Mouse (Mus musculus) hindbrain, embryonic 12.5 days (tissue): ENCODE measurements around the gene Mzt1. TPM values are rescaled to one million over a fixed set of nuclear protein-coding genes. Genes with fewer than 3 reads are reported as not detected.

Source experiments
- ATAC-seq: fragments of 200-750 bp; cut with Nextera tagmentation; 2 replicates; pipeline ENCODE4 v1.8.0; 2017; ENCODE audit warnings: moderate TSS enrichment; ENCODE audit not compliant: low FRiP score
- H3K27ac ChIP-seq: fragments of 300-500 bp; sonication (generic); 2 replicates; pipeline ENCODE4 v1.5.1; 2016; ENCODE audit warnings: mild to moderate bottlenecking
- H3K27me3 ChIP-seq: fragments of 300-500 bp; sonication (generic); 2 replicates; pipeline ENCODE4 v1.6.1; 2016; ENCODE audit warnings: mild to moderate bottlenecking
- H3K36me3 ChIP-seq: fragments of 300-500 bp; sonication (generic); 2 replicates; pipeline ENCODE4 v1.6.1; 2016; ENCODE audit warnings: mild to moderate bottlenecking
- H3K4me1 ChIP-seq: fragments of 300-500 bp; sonication (generic); 2 replicates; pipeline ENCODE4 v1.6.1; 2016
- H3K4me2 ChIP-seq: fragments of 300-500 bp; sonication (generic); replicated peaks from 2 replicates; pipeline ENCODE4 v1.6.1; 2016; ENCODE audit warnings: mild to moderate bottlenecking
- H3K4me3 ChIP-seq: fragments of 300-500 bp; sonication (generic); 2 replicates; pipeline ENCODE4 v1.5.1; 2016; ENCODE audit warnings: mild to moderate bottlenecking
- H3K9ac ChIP-seq: fragments of 300-500 bp; sonication (generic); 2 replicates; pipeline ENCODE4 v1.6.1; 2016; ENCODE audit warnings: mild to moderate bottlenecking, moderate library complexity
- H3K9me3 ChIP-seq: fragments of 300-500 bp; sonication (generic); replicated peaks from 2 replicates; pipeline ENCODE4 v1.6.1; 2016; ENCODE audit warnings: mild to moderate bottlenecking
- WGBS: fragments of 180-500 bp; shearing (Covaris S2); methylation state at CpG from one replicate; pipeline ENCODE4 v1.1.7; 2016; 5-methylcytosine and 5-hydroxymethylcytosine counted together
- polyA plus RNA-seq: library from polyadenylated mRNA; unstranded; fragments of >200 nt; fragmentation: Nextera tagmentation; extraction: Ambion mirVana; gene quantifications from 2 replicates; pipeline ENCODE4 v1.2.1, GENCODE M21; 2016

The Mzt1 gene
- 130 and 140 TPM in 2 replicates for polyA plus RNA-seq

DNA sequence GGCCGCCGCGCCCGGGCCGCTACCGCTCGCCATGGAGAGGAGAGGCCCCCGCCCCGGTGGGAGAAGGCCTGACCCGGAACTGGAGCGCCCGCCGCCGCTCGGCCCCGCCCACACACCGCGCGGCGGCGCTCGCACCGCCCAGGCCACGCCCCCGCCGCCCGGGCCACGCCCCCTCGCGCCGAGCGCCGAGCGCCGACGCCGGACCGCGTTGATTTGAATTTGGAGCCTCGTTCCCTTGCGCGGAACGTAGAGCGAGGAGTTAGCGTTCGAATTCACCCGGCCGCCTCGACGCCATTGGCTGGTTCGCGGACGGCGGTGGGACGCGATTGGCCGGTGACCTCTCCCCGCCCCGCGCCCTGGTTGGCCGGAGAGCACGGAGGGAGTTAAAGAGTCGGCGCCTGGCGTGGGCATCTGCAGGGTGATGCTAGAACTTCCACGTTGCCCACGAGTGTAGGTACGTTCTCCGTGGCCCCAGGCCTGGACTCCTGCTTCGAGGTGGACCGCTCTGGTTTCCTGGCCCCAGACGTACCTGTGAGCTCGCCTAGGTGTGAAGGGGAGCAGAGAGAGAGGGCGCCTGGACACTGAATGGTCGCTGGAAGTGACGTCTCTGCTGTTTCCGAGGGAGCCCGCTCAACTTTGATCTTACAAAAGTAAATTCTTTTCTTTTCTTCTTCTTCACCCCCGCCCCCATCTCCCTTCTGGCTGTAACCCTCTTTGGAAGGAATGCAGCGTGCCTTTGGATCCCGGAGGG is at the start of gene Mzt1, which contains the start of gene Bora:
Gene Mzt1, minus strand, starts transcription at position 104 of the 751 bp plus-strand sequence.
Gene Bora, plus strand, starts transcription at position 192 of the 751 bp plus-strand sequence.
- H3K9me3 ChIP-seq = no peaks in the 10 kb centered on the region
- ATAC-seq = peak; percentile 97
- WGBS = under 1% methylated on average over 71 of the region's 81 CpGs
- no peaks in the 10 kb centered on the region for H3K36me3 ChIP-seq
- H3K4me2 ChIP-seq = peak within 1 kb of the TSS; percentile 70
- peaks cover 24% of the 10 kb centered on the region for H3K4me1 ChIP-seq
- peak within 1 kb of the TSS; percentile 97 for H3K4me3 ChIP-seq
- peak within 1 kb of the TSS; percentile 97 for H3K9ac ChIP-seq
- peak within 1 kb of the TSS; percentile 90 for H3K27ac ChIP-seq
- no peaks in the 10 kb centered on the region for H3K27me3 ChIP-seq

DNA sequence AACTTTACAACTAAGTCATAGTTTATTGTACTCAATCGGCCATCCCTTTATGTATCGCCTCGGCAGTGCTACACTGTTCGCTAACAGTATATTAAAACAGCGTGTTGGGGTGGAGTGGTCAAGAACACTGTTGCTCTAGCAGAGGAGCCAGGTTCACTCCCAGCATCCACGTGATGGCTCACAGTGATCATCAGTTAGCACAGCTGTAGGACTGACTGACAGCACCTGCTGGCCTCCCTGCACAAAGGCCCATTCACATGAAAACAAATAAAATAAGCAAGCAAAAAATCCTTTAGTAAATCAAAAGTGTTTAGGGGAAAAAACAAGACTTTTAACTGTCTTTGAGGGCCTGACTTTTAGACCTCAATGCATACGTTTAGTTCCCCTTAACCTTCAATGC is 43.0 kb upstream of the Mzt1 start:
- Histone ChIP-seq H3K4me3 (no peak overlapping the region), H3K36me3 (peaks cover 54% of the 10 kb centered on the region), H3K4me1 (no peaks in the 10 kb centered on the region), H3K27ac (no peak overlapping the region), H3K9me3 (no peaks in the 10 kb centered on the region), H3K9ac (no peak overlapping the region), H3K4me2 (no peak overlapping the region), H3K27me3 (no peaks in the 10 kb centered on the region)
- WGBS = 96% methylated on average over 7 of the region's 7 CpGs
- ATAC-seq = no peak

DNA sequence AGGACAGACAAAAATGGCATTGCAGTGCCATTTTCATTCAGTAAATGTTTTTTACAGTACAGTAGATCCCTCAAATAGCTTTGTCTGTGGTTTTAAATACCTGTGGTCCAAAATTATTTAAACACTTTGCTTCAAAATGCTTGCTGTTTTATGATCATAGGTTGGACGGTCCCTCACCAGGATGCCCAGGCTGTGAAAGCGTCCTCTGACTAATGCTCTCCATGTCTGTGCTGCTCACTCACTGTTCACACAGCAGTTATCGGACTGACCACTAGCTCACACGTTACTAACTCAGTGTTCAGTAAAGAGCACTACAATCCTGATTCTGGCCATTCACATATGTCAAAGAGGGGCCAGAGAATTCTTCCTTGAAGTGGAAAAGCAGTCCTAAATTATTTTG is 25.2 kb upstream of the Mzt1 start:
- Histone ChIP-seq H3K9me3 (no peaks in the 10 kb centered on the region), H3K4me3 (no peak overlapping the region), H3K4me2 (no peak overlapping the region), H3K27me3 (no peaks in the 10 kb centered on the region), H3K36me3 (peaks cover 37% of the 10 kb centered on the region), H3K9ac (no peak overlapping the region), H3K27ac (no peak overlapping the region), H3K4me1 (no peaks in the 10 kb centered on the region)
- 94% methylated on average over 4 of the region's 4 CpGs for WGBS
- ATAC-seq = no peak

DNA sequence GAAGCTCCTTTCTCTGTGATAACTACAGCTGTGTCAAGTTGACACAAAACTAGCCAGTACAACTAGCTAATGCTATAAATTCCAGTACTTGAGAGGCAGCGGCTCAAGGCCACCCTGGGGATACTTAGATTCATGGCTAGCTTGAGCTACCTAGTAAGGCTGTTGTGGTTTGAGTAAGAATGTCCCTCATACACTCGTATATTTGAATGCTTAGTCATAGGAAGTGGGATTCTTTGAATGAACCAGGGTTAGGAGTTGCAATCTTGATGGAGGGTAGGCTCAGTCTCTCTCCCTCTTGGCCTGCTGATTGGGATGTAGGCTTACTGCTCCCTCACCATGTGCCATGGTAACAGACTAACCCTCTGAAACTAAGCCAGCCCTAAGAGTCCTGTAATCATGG is 17.2 kb upstream of the Mzt1 start:
- Histone ChIP-seq H3K4me2 (no peak overlapping the region), H3K9me3 (no peaks in the 10 kb centered on the region), H3K4me3 (no peak overlapping the region), H3K27ac (no peak overlapping the region), H3K36me3 (peaks cover 40% of the 10 kb centered on the region), H3K27me3 (no peaks in the 10 kb centered on the region), H3K4me1 (no peaks in the 10 kb centered on the region), H3K9ac (no peak overlapping the region)
- WGBS = 92% methylated on average over 2 of the region's 2 CpGs
- ATAC-seq = no peak

DNA sequence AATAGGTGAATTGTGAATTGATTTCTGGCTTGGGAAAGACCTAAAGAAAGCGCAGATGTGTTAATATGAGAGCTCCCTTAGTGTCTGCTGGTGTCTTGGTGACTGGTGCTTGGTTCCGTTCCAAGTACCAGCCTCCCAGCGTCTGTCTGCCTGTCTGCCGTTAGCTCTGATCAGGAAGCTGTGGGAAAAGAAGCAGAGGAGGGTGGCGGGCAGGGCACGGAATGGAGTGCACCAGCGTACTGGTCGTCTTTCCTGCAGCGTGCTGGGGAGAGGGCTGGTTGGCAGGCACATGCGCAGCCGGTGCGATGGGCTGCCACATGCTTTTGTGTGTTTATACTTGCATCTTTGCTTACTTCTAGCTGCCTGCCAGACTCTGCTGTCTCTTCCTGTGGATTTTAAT is 14.7 kb upstream of the Mzt1 start:
- 95% methylated on average over 12 of the region's 12 CpGs for WGBS
- no peak for ATAC-seq

DNA sequence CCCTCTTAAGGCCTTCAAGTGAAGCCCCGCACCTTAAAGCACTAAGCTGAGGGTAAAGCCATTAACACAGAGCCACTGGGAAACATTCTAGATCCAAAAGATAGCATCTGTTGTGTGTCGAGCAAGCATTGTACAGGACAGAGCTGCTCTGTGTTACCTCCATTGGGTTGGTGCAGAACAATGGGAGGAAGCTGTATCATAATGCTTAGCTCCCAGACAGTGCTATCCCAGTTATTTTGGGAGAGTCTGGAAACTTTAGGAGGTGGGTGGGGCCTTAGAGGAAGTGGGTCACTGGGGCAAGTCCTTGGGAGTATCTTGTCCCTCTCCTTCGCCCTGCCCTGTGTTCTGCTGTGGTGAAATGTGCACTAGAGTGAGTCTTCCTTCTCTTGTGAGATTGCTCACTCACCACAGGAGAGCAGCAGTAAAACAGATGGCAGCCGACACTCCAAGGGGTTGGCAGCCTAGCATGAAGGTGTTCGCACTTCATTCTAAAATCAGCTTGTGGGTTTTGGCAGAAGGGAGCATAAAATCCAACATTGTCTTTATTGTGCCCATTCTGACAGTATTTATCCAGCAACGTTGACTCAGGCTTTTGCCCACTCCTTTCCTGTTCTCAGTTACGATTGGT is 13.1 kb upstream of the Mzt1 start:
- no peak overlapping the region for H3K4me3 ChIP-seq
- 92% methylated on average over 7 of the region's 7 CpGs for WGBS
- H3K4me1 ChIP-seq = no peaks in the 10 kb centered on the region
- no peak overlapping the region for H3K27ac ChIP-seq
- H3K4me2 ChIP-seq = no peak overlapping the region
- no peak for ATAC-seq
- no peaks in the 10 kb centered on the region for H3K9me3 ChIP-seq
- peaks cover 36% of the 10 kb centered on the region for H3K36me3 ChIP-seq
- no peaks in the 10 kb centered on the region for H3K27me3 ChIP-seq
- H3K9ac ChIP-seq = no peak overlapping the region

More for the DNA sequence above, 14.7 kb upstream of the Mzt1 start:
- Histone ChIP-seq H3K4me2 (no peak overlapping the region), H3K9ac (no peak overlapping the region), H3K9me3 (no peaks in the 10 kb centered on the region), H3K4me3 (no peak overlapping the region), H3K27ac (no peak overlapping the region), H3K36me3 (peaks cover 43% of the 10 kb centered on the region), H3K4me1 (no peaks in the 10 kb centered on the region), H3K27me3 (no peaks in the 10 kb centered on the region)

DNA sequence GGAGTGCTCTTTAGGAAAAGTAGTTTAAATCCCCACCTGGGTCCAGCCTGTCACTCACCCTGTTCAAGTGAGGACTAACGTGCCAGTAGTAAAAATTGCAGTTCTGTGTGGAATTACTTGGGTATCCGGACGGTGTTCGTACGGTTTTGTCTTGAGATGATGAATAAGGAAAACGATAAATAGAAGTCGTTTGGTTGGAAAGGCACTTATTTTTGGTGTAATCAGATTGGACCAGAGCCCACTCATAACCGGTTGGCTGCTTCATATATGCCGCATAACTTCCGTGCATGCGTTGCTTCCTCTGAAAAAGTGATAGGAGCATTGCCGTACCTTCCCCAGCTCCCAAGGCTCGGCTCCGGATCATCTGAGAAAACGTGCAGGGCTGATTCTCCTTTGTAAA is 848 bp upstream of the Mzt1 start:
- 1% methylated on average over 15 of the region's 15 CpGs for WGBS
- Histone ChIP-seq H3K4me1 (peaks cover 18% of the 10 kb centered on the region), H3K9ac (peak overlapping the region; percentile 62), H3K4me2 (peak overlapping the region; percentile 70), H3K4me3 (peak overlapping the region; percentile 97), H3K27ac (no peak overlapping the region), H3K36me3 (no peaks in the 10 kb centered on the region), H3K9me3 (no peaks in the 10 kb centered on the region), H3K27me3 (no peaks in the 10 kb centered on the region)
- ATAC-seq = peak; percentile 7; the same call in 1 of the 2 replicates

DNA sequence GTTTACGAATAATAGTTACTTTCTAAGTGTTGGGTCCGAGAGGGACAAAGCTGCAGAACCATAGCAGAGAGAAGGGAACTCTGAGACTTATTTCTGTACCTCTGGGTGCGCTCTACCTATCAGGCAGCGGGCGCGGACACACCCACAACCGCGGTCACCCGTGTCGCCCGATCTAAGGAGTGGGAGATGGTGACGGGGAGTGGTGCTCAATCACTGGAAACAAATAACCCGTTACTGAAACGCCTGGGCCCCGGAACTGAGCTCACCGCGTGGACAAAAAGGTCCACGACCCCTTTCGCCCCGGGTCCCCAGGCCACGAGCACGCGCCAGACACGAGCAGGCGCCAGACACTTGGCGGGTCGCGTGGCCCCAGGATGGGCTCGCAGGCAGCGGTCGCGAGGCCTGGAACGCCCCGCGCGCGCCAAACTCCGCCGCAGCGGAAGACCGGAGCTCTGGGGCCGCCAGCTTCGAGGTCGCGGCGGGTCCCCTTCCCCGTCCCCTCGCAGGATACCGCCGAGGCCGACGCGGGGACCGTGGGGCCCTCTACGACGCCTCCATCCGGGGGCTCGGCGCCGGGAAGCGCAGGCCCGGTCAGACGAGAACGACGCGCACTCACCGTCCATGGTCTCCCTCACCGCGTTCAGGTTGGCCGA is 430 bp downstream of the Mzt1 start:
- peak overlapping the region; percentile 70 for H3K4me2 ChIP-seq
- no peaks in the 10 kb centered on the region for H3K27me3 ChIP-seq
- WGBS = under 1% methylated on average over 59 of the region's 70 CpGs
- no peaks in the 10 kb centered on the region for H3K9me3 ChIP-seq
- peaks cover 26% of the 10 kb centered on the region for H3K4me1 ChIP-seq
- H3K36me3 ChIP-seq = no peaks in the 10 kb centered on the region
- ATAC-seq = peak; percentile 26
- peak overlapping the region; percentile 97 for H3K9ac ChIP-seq
- peak overlapping the region; percentile 90 for H3K27ac ChIP-seq
- H3K4me3 ChIP-seq = peak overlapping the region; percentile 97

DNA sequence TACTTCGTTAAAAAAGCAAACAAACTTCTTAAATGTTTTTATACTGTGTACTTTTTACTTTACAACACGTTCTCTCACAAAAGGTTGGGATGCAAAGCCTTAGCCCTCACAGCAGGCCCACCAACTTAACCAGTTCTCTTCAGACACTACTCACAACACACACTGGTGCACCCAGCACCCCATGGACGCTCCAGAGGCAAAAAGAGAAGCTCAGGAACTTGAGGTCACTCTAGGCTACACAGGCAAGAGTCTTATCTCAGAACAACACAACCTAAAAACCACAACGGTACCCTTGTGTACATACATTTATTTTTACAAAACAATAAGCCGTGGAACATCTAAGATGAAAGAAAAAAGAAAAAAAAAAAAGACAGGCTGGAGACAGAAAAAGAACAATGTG is 1.2 kb downstream of the Mzt1 start:
- peak overlapping the region; percentile 70 for H3K4me2 ChIP-seq
- H3K36me3 ChIP-seq = no peaks in the 10 kb centered on the region
- ATAC-seq = no peak
- WGBS = 5% methylated on average over 5 of the region's 5 CpGs
- no peaks in the 10 kb centered on the region for H3K9me3 ChIP-seq
- no peaks in the 10 kb centered on the region for H3K27me3 ChIP-seq
- peak overlapping the region; percentile 97 for H3K9ac ChIP-seq
- H3K27ac ChIP-seq = no peak overlapping the region
- peak overlapping the region; percentile 97 for H3K4me3 ChIP-seq
- H3K4me1 ChIP-seq = peaks cover 26% of the 10 kb centered on the region

DNA sequence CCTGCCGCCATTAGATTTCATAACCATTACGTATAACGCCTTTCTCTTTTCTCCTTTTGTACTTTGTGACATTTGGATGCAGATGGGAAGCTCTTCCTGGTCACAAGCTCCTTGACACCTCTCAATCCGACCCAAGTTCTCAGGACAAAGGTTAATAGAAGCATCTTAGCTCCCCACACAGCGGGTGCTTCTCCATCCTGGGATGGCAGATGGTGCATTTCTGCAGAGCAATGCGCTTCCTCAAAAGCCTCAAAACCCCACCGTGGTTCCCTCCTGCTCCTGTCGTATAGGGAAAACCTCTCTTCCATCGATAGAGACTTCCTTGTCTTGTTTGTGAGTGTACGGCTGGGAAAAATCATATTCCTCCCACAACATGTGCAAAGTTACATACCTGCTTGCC is 1.8 kb downstream of the Mzt1 start:
- no peak for ATAC-seq
- Histone ChIP-seq H3K4me2 (peak overlapping the region; percentile 70), H3K9me3 (no peaks in the 10 kb centered on the region), H3K36me3 (0 out of 2 replicates have a peak, but pooled peaks cover 2% of the 10 kb centered on the region), H3K4me3 (peak overlapping the region; percentile 97), H3K4me1 (peaks cover 26% of the 10 kb centered on the region), H3K27ac (no peak overlapping the region), H3K9ac (peak overlapping the region; percentile 44), H3K27me3 (no peaks in the 10 kb centered on the region)
- WGBS = 30% methylated on average over 10 of the region's 10 CpGs

DNA sequence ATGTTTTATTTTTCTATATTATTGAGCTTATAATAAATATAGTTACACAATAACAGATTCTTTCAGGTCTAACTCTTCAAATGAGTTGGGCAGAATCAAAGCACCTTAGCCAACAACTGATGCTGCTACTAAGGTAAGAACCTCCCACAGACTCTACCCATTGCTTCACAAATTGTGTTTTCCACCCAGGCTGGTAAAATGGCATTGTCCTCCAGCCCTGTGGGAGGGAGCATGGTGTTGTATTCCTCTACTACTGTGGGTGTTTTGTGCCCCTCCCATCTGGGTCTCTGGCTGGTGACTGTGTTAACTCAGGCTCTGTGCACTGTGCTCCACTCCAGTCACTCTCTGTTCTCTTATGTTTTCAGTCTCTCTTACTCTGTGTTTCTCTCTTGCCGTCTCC is 2.4 kb downstream of the Mzt1 start:
- ATAC-seq = no peak
- Histone ChIP-seq H3K4me2 (peak overlapping the region; percentile 70), H3K4me1 (peaks cover 26% of the 10 kb centered on the region), H3K9me3 (no peaks in the 10 kb centered on the region), H3K36me3 (0 out of 2 replicates have a peak, but pooled peaks cover 5% of the 10 kb centered on the region), H3K27ac (no peak overlapping the region), H3K27me3 (no peaks in the 10 kb centered on the region), H3K9ac (peak overlapping the region; percentile 44), H3K4me3 (peak overlapping the region; percentile 97; the same call in 1 of the 2 replicates)
- 44% methylated on average over 1 of the region's 1 CpGs for WGBS

DNA sequence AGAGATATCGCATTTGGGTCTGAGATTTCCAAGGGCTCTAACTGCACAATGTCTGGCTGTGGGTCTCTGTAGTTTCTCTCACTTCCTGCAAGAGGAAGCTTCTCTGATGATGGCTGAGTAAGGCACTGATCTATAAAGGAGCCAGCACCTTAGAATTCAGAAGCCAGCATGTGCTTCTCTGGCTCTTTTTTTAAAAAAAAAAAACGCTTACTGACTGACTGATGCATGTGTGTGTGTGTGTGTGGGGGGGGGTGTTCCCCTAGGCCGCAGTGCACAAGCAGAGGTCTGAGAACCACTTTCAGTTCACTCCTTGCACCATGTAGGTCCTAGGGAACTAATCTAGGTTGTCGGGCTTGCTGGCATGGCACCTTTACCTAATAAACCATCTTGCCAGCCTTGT is 4.5 kb downstream of the Mzt1 start:
- Histone ChIP-seq H3K36me3 (peaks cover 7% of the 10 kb centered on the region; the same call in 1 of the 2 replicates), H3K9ac (no peak overlapping the region), H3K4me3 (no peak overlapping the region), H3K27me3 (no peaks in the 10 kb centered on the region), H3K27ac (no peak overlapping the region), H3K9me3 (no peaks in the 10 kb centered on the region), H3K4me2 (no peak overlapping the region), H3K4me1 (peaks cover 26% of the 10 kb centered on the region)
- ATAC-seq = no peak
- 71% methylated on average over 4 of the region's 4 CpGs for WGBS
